Mouse (Mus musculus): Measurements from ENCODE around the gene Gipr.
A peak's percentile ranks its signal among the peaks of the same experiment; 100 is the strongest.

Gene Gipr

GRCm38 (mm10) chr7:19148875-19149541 is 16.9 kb downstream of the Gipr start, which contains the start of gene Qpctl:
Gene Qpctl, minus strand, starts transcription at chr7:19149291.
- peak; percentile 98 for DNase-seq (ENCODE audit: low spot score)

GRCm38 (mm10) chr7:19148180-19148874 is 17.6 kb downstream of the Gipr start:
- no peak for DNase-seq (ENCODE audit: low spot score)

- DNase-seq (ENCODE audit: low spot score), result no peak
These were observed 18.4 kb downstream of the Gipr start for GRCm38 (mm10) chr7:19147497-19148045.

GRCm38 (mm10) chr7:19146793-19147192 is 19.1 kb downstream of the Gipr start:
- no peak for DNase-seq (ENCODE audit: low spot score)

GRCm38 (mm10) chr7:19137380-19137779 is 28.5 kb downstream of the Gipr start:
- no peak for DNase-seq (ENCODE audit: low spot score)

- DNase-seq (ENCODE audit: low spot score), result no peak
These were observed 29.1 kb downstream of the Gipr start for GRCm38 (mm10) chr7:19136673-19137334.

- DNase-seq (ENCODE audit: low spot score), result no peak
These were observed 29.8 kb downstream of the Gipr start for GRCm38 (mm10) chr7:19136168-19136567.

GRCm38 (mm10) chr7:19131324-19131848 is 34.5 kb downstream of the Gipr start:
- DNase-seq (ENCODE audit: low spot score), result peak; percentile 96

- DNase-seq (ENCODE audit: low spot score), result no peak
These were observed 35.3 kb downstream of the Gipr start for GRCm38 (mm10) chr7:19130657-19131056.

GRCm38 (mm10) chr7:19129396-19129795 is 36.5 kb downstream of the Gipr start:
- no peak for DNase-seq (ENCODE audit: low spot score)

GRCm38 (mm10) chr7:19127744-19128143 is 38.2 kb downstream of the Gipr start:
- DNase-seq (ENCODE audit: low spot score), result no peak

GRCm38 (mm10) chr7:19124713-19125112 is 41.2 kb downstream of the Gipr start:
- no peak for DNase-seq (ENCODE audit: low spot score)

GRCm38 (mm10) chr7:19121686-19122085 is 44.2 kb downstream of the Gipr start:
- DNase-seq (ENCODE audit: low spot score), result no peak

- DNase-seq (ENCODE audit: low spot score), result peak; percentile 93
These were observed 46.1 kb downstream of the Gipr start, which contains the start of gene Fbxo46 for GRCm38 (mm10) chr7:19119631-19120429. Gene Fbxo46, plus strand, starts transcription at chr7:19119859.

GRCm38 (mm10) chr7:19119083-19119482 is 46.8 kb downstream of the Gipr start:
- DNase-seq (ENCODE audit: low spot score), result no peak

GRCm38 (mm10) chr7:19118028-19118771 is 47.7 kb downstream of the Gipr start, which contains the start of gene Gm4969:
Gene Gm4969, minus strand, starts transcription at chr7:19118368.
- DNase-seq (ENCODE audit: low spot score), result no peak

- no peak for DNase-seq (ENCODE audit: low spot score)
These were observed 56.4 kb downstream of the Gipr start for GRCm38 (mm10) chr7:19109565-19109964.

GRCm38 (mm10) chr7:19107436-19107835 is 58.5 kb downstream of the Gipr start:
- DNase-seq (ENCODE audit: low spot score), result no peak
